Mouse (Mus musculus): ENCODE data around the gene Zfp428.

DNA sequence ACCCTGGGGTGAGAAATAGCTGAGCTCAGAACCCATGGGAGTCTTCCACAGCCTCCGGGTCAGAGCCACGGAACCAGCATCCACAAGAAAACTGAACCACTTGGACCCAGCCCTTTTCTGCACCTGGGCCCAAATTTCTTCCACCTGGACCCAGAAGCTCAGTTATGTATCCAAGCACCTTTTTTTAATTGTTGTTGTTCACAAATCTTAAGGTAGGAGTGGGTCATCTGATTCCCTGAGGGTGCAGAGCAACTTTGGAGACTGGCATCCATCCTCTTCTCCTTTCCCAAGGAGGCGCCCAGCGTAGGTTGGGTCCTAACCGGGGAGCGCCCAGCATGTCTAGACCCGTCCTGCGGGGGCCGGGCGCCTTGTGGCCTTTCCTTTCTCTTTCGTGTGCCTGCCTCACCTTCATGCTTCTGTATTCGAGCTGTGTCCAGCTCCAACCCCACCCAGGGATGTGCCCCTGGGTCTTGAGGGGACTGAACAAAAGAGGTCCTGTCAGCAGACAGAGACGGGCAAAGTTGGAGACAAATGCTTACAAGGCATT lies 39.3 kb downstream of the Zfp428 start, which contains the start of the genes Pinlyp and Xrcc1:
- TF ChIP-seq POLR2A (IDR thresholded peaks at IDR 0.05; ENCODE audit: extremely low read depth, insufficient read depth, low read length) (no peak), CTCF (IDR thresholded peaks at IDR 0.05; ENCODE audit: extremely low read depth, insufficient read depth, low read length) (no peak)

All from cortical plate, adult 2 months (tissue).